Mouse (Mus musculus): Measurements from ENCODE around the gene Gm20388. TPM values are rescaled to one million over a fixed set of nuclear protein-coding genes. Genes with fewer than 3 reads are reported as not detected.
"Not testable (repeated sequence)": the region's sequence is repeated elsewhere in the genome, so short reads cannot be mapped to it uniquely, and the experiment has no call there.

Gene Gm20388
- total RNA-seq, 1 experiment from 2014 or later: 18.4 TPM

GRCm38 (mm10) chr8:123387801-123388200 lies 3477.2 kb downstream of the Gm20388 start:
- ATAC-seq (replicated peaks in 1 of 2; ENCODE audit: insufficient read depth in 1 of 2, low FRiP score in 2 of 2, low TSS enrichment in 1 of 2, low read depth in 1 of 2, poor library complexity in 2 of 2, severe bottlenecking in 2 of 2): no peak

DNA sequence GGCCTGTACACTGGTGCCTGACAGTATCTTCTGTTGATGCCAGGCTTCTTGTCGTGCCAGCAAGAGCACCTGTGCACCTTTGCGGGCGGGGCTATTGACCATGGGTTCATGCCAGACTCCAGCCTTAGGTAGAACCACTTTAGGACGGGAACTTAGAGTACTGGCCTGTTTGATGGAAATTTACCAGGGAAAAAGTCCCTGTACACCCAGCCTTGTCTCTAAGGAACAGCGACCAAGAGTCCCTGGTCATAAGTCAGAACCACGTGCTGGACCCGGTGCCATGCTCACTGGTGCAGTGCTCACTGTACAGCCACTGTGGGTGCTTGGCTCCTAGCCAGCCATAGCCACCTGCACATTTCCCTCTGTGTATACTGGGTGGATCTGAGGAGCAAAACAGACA lies 3478.4 kb downstream of the Gm20388 start:
- no peak for ATAC-seq (replicated peaks in 1 of 2; ENCODE audit: insufficient read depth in 1 of 2, low FRiP score in 2 of 2, low TSS enrichment in 1 of 2, low read depth in 1 of 2, poor library complexity in 2 of 2, severe bottlenecking in 2 of 2)

GRCm38 (mm10) chr8:123398308-123398707 lies 3487.7 kb downstream of the Gm20388 start:
- ATAC-seq (replicated peaks in 1 of 2; ENCODE audit: insufficient read depth in 1 of 2, low FRiP score in 2 of 2, low TSS enrichment in 1 of 2, low read depth in 1 of 2, poor library complexity in 2 of 2, severe bottlenecking in 2 of 2): 0 out of 4 replicates have a peak, but pooled peaks of 1 of the 2 experiments have one; percentile 15

- no peak for ATAC-seq (replicated peaks in 1 of 2; ENCODE audit: insufficient read depth in 1 of 2, low FRiP score in 2 of 2, low TSS enrichment in 1 of 2, low read depth in 1 of 2, poor library complexity in 2 of 2, severe bottlenecking in 2 of 2)
These were observed 3491.3 kb downstream of the Gm20388 start for GRCm38 (mm10) chr8:123401936-123402335.

DNA sequence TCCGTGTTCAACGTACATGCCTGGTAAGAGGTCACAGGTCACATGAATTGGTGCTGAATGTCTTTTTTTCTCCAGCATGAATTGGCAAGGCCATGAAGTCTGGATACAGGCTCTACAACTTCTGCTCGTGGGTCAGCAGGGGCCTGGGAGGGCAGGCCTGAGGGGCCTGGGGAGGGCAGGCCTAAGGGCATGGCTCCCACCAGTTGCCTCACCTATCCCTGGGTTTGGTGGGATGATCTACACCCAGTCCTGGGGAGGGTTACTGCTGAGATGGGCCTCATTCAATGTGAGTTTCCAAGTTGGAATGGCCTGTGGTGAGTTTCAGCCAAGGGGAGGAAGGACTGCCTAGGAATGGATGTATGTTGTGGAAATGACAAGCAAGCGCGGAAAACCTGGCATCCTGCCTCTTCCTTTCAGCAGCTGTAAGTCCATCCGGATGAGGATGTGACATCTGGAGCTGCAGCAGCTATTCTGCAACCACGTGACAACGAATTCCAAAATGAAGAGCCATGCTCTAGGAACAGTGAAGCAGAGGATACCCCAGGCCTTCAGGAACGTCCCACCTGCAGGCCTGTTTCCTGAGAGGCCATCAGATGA lies 3492.2 kb downstream of the Gm20388 start:
- ATAC-seq (replicated peaks in 1 of 2; ENCODE audit: insufficient read depth in 1 of 2, low FRiP score in 2 of 2, low TSS enrichment in 1 of 2, low read depth in 1 of 2, poor library complexity in 2 of 2, severe bottlenecking in 2 of 2): no peak

DNA sequence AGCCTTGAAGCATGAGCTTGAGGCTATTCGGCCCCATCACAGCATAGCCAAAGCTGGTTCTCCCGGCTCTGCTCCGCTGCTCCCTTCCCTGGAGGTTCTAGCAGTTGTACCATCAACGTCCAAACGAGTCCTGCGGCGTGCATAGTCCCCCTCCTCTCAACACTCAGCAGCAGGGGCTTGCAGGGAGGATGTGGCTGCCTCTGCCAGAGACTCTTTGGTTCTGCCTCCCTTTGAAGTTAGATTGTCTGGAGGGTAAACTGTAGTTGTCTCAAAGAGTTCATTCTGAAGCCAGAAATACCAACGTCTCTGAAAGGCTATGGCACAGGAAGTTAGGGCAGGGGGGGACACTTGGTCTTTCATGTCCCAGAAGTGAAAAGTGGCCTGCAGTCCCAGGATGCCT lies 3493.9 kb downstream of the Gm20388 start:
- ATAC-seq (replicated peaks in 1 of 2; ENCODE audit: insufficient read depth in 1 of 2, low FRiP score in 2 of 2, low TSS enrichment in 1 of 2, low read depth in 1 of 2, poor library complexity in 2 of 2, severe bottlenecking in 2 of 2): no peak

DNA sequence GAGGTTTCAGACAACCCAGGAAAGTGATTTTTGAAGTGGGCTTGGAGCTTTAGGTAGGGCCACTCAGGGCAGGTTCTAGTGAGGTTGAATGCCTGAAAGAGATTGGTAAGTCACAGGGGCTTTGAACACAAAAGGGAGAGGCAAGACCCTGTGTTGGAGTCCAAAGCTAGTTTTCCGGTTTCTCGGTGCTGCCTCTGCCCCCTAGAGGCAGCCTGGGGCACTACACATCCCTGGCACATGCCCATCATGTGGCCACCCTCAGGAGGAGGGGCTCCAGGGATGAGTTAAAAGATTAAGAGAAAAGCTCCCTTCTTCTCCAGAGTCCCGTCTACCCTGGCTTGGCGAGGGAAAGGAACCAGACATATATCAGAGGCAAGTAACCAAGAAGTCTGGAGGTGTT lies 3496.1 kb downstream of the Gm20388 start, which contains the start of gene Mc1r:
Gene Mc1r (plus strand): TSS at position 322 of the 400 bp plus-strand sequence.
- ATAC-seq (replicated peaks in 1 of 2; ENCODE audit: insufficient read depth in 1 of 2, low FRiP score in 2 of 2, low TSS enrichment in 1 of 2, low read depth in 1 of 2, poor library complexity in 2 of 2, severe bottlenecking in 2 of 2): peak; percentile 57 to 58; a peak in 3 of 4 replicates

GRCm38 (mm10) chr8:123407612-123408011 lies 3497.0 kb downstream of the Gm20388 start:
- no peak for ATAC-seq (replicated peaks in 1 of 2; ENCODE audit: insufficient read depth in 1 of 2, low FRiP score in 2 of 2, low TSS enrichment in 1 of 2, low read depth in 1 of 2, poor library complexity in 2 of 2, severe bottlenecking in 2 of 2)

DNA sequence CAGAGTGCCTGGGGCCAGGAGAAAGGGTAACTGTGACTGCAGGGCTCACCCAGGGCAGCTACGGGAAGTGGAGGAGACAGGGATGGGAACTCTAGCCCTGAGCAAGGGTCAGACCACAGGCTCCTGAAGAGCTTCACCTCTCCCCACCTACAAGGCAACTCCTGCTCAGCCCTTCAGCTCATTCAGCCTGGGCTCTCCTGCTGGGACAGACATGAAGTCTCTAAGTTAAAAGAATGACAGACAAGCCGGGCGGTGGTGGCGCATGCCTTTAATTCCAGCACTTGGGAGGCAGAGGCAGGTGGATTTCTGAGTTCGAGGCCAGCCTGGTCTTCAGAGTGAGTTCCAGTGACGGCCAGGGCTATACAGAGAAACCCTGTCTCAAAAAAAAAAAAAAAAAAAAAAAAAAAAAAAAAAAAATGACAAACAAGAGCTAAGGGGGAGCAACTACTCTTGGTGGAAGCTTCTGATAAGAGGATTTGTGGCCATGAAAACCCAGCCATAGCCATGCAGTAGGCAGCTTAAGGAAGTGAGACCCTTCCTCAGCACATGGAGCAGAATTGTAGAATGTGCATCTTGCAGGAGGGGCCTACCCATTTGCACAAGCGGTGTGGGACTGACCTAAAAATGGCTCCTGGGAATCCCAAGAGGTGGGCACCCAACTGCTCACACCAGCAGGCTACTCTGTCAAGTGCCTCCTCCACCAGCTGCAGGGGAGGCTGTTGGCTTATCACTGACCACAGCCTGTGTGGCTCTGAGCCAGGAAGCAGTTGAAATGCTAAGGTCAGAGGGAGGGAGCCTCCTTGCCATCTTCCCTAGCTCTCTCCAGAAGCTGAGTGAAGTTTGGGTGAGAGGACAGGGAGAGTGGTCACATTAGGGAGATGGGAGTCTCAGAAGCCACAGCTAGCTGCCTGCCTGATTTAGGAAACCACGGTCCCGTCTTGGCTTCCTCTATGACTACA lies 3498.2 kb downstream of the Gm20388 start:
- ATAC-seq (replicated peaks in 1 of 2; ENCODE audit: insufficient read depth in 1 of 2, low FRiP score in 2 of 2, low TSS enrichment in 1 of 2, low read depth in 1 of 2, poor library complexity in 2 of 2, severe bottlenecking in 2 of 2): peak; percentile 40 to 51

DNA sequence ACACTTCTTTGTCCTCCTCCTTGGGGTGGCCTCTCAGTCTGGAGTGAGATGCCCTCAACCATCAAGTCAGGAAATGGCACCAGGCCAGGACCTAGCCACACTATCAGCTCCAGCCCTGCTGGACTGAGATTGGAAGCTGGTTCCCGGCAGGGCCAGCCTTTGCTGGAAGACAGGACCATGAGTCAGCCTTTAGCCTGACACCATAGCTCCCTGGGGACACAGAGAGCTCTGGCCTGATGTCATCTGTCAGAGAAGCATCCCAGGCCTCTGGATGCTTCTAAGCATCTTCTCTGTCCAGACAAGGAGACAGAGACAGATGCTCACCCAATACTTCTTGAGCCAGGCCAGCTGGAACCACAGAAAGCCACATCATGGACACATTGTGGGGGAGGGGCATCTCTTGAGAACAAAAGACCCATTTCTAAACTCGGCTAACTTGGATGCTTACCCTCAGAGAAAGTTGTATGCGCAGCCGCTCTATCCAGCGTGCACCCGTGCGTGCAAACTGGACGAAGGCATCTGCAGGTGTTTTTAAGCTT lies 3499.5 kb downstream of the Gm20388 start:
- ATAC-seq (replicated peaks in 1 of 2; ENCODE audit: insufficient read depth in 1 of 2, low FRiP score in 2 of 2, low TSS enrichment in 1 of 2, low read depth in 1 of 2, poor library complexity in 2 of 2, severe bottlenecking in 2 of 2): no peak

DNA sequence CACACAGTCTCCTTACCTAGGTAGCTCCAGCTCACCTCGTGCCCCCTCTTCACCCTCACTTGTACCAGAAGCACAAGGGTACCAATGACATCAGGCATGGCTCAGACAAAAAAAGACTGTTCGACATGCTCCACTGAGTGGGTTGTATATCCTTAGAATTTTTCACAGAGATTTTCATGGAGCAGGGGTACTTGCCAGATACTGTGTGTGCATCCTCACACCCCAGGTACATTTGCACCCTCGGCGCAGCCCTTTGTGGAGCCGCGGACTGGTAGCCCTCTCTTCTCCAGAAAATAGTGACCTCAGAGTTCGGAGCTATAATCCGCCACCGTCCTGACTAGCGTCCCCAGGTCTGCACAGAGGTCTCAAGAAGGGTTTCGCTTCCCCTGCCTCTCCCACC lies 3500.1 kb downstream of the Gm20388 start:
- ATAC-seq (replicated peaks in 1 of 2; ENCODE audit: insufficient read depth in 1 of 2, low FRiP score in 2 of 2, low TSS enrichment in 1 of 2, low read depth in 1 of 2, poor library complexity in 2 of 2, severe bottlenecking in 2 of 2): no peak

GRCm38 (mm10) chr8:123411246-123411645 lies 3500.6 kb downstream of the Gm20388 start, which contains the start of gene Tubb3:
TSS of gene Tubb3 (plus strand) at chr8:123411424.
- ATAC-seq (replicated peaks in 1 of 2; ENCODE audit: insufficient read depth in 1 of 2, low FRiP score in 2 of 2, low TSS enrichment in 1 of 2, low read depth in 1 of 2, poor library complexity in 2 of 2, severe bottlenecking in 2 of 2): no peak

DNA sequence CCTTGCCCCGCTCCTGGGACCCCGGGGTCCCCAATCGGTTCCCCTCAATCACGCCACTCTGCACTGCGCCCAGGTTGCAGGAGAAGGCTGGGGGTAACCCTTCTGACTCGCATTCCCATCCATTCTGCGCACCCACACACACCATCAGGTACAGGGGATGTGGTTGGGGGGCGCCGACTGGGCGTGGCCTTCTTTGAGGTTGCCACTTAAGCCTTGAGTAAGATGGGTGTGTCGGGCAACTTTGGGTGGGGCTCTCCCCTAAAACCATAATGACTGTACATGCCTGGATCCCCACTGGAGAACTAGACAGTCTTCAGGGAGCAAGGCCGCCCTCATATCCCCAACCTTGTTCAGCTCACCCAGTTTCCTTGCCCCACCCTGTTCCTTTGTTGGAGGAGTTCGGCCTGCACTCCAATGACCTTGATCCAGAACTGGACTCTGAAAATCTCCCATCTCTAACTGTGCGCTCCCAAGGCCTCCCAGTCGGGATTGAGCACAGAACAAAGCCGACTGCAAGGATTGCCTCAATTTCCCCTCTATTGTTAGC lies 3501.2 kb downstream of the Gm20388 start:
- ATAC-seq (replicated peaks in 1 of 2; ENCODE audit: insufficient read depth in 1 of 2, low FRiP score in 2 of 2, low TSS enrichment in 1 of 2, low read depth in 1 of 2, poor library complexity in 2 of 2, severe bottlenecking in 2 of 2): no peak

DNA sequence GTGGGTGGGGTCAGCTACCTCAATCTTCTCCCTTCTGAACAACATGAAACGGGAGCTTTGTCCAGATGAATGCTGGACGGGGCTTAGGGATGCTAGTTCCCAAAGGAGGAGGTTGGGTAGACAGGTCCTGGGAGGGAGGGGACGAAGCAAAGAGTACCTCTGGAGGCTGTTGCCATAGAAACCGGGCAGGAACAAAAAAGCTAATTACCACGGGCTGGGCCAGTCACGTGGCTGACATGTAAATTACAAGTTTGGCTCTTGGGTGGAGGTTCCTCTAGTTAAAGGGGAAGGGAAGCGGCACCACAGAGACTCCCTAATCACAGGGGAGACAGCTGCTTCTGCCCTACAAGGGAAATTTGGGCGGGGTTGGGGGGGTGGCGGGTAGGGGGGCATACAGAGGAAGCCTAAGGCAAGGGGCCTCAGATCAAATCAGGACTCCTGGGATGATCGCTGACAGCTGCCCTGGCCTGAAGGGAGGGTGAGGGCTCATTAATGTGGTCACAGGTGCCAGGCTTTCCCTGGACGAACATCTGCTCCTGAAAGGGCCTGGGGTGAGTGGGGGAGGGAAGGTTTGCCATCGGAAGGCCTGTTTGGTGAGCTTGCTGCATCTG lies 3502.0 kb downstream of the Gm20388 start:
- 0 out of 4 replicates have a peak, but pooled peaks of 1 of the 2 experiments have one; percentile 26 for ATAC-seq (replicated peaks in 1 of 2; ENCODE audit: insufficient read depth in 1 of 2, low FRiP score in 2 of 2, low TSS enrichment in 1 of 2, low read depth in 1 of 2, poor library complexity in 2 of 2, severe bottlenecking in 2 of 2)

GRCm38 (mm10) chr8:123414255-123414654 lies 3503.6 kb downstream of the Gm20388 start:
- no peak for ATAC-seq (replicated peaks in 1 of 2; ENCODE audit: insufficient read depth in 1 of 2, low FRiP score in 2 of 2, low TSS enrichment in 1 of 2, low read depth in 1 of 2, poor library complexity in 2 of 2, severe bottlenecking in 2 of 2)

DNA sequence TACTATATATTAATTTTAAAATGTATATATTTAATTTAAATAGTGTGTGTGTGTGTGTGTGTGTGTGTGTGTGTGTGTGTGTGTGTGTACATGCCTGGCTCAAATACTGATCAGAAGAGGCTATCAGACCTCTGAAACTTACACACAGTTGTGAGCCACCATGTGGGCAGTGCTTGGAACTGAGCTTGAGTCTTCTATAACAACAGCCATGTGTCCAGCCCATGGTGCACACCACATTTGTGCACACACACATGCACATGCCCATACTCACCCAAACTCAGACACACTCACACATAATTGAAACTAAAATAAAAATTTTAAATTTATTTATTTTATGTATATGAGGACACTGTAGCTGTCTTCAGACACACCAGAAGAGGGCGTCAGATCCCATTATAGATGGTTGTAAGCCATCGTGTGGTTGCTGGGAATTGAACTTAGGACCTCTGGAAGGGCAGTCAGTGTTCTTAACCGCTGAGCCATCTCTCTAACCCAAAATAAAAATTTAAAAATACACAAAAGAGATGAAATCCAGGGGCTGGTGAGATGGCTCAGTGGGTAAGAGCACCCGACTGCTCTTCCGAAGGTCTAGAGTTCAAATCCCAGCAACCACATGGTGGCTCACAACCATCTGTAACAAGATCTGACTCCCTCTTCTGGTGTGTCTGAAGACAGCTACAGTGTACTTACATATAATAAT lies 3504.5 kb downstream of the Gm20388 start:
- ATAC-seq (replicated peaks in 1 of 2; ENCODE audit: insufficient read depth in 1 of 2, low FRiP score in 2 of 2, low TSS enrichment in 1 of 2, low read depth in 1 of 2, poor library complexity in 2 of 2, severe bottlenecking in 2 of 2): not testable (repeated sequence)
